Mouse (Mus musculus): ENCODE data around the gene Tiparp.

DNA sequence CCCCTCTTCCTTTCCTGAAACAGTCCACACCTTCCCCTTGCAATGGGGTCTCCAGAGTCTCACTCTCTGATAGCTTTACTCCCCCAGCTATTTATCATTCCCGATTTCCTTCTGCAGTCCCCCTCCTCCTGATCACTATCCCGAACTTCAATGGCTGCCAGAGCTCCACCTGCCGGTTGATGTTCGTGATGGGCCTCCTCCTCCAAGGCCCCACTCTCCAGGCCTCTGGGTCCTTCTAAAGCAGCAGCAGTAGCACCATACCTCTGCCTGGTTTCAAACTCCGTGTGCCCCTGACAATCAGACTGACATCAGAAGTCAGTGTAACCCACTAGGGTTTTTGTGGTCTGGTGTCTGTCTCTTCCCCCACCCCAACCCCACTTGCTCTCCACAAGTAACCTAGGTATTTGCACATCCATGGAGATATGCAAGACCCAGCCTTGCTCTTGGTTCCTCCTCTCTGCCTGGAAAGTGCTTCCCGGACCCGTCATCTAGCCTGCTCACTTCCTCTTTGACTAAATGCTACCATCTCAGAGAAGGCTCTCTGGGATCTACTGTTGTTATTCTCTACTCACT, 44.0 kb upstream of the Tiparp start:
- TF ChIP-seq CTCF (IDR thresholded peaks at IDR 0.05; ENCODE audit: low read depth, low read length) (peak; percentile 14), POLR2A (IDR thresholded peaks at IDR 0.05; ENCODE audit: insufficient read depth, low read length) (no peak), EP300 (IDR thresholded peaks at IDR 0.05; ENCODE audit: insufficient read depth, low read depth, low read length) (no peak)
